Mouse (Mus musculus): Measurements from ENCODE around the gene Flnc. TPM values are rescaled to one million over a fixed set of nuclear protein-coding genes. Genes with fewer than 3 reads are reported as not detected.

Gene Flnc
- polyA plus RNA-seq, 1 experiment = 5.9 TPM

DNA sequence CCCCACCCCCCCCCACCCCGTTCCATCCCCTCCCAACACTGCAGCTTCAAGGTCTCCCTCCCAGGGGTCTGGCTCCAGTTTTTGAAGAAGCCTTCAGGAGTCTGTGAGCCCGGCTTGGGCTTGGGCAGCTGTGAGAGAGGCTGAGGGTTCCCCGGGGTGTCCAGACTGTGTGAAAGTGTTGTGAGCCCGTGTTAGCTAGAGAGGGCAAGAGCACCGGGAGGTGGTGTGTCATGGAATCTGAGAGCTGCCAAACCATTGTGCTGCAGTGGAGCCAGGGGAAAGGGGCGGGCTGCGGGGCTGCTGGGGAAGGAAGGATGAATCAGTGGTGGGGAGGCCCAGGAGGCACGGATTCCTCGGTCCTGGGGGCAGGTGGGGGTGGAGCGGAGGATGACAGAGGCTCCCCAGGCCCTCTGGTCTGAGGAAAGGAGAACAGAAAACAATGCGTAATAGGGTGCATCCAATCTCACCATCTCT lies 3.4 kb downstream of the Flnc start:
- no peak for TF ChIP-seq POLR2A (IDR thresholded peaks at IDR 0.05; ENCODE audit: low read depth, low read length)
- TF ChIP-seq CTCF (IDR thresholded peaks at IDR 0.05; ENCODE audit: extremely low read depth, insufficient read length, insufficient replicate concordance, low read depth, low read length) = no peak
- 19% methylated on average over 11 of the region's 11 CpGs for WGBS
- H3K27ac ChIP-seq (ENCODE audit: insufficient read depth, low read depth, low read length) = no peak overlapping the region

DNA sequence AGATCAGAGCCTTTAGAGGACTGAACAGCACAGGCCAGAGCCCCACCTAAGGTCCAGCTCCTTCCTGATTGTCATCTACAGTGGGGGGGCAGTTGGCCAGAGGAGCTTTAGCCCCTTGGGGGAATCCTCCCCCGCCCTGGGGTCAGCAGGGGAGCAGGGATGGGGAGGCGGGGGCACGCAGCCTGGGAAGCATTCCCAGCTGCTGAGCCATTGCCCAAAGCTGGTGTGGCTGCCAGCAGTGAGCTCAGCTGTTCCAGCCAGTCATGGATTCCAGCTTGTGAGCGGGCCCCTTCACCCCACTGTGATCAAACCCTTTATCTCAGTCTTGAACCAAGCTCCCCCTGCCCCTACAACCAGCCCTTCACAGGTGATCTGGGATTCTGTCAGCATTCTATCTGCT lies 6.2 kb downstream of the Flnc start:
- TF ChIP-seq CTCF (IDR thresholded peaks at IDR 0.05; ENCODE audit: extremely low read depth, insufficient read length, insufficient replicate concordance, low read depth, low read length) (no peak), POLR2A (IDR thresholded peaks at IDR 0.05; ENCODE audit: low read depth, low read length) (no peak)
- no peak overlapping the region for H3K4me3 ChIP-seq (ENCODE audit: low read depth, low read length)
- H3K36me3 ChIP-seq (ENCODE audit: control insufficient read depth, insufficient read depth, low read length) = no peaks in the 10 kb centered on the region
- peaks cover 15% of the 10 kb centered on the region; the same call in 1 of the 2 replicates for H3K27me3 ChIP-seq (ENCODE audit: control insufficient read depth, insufficient read depth, low read length)
- H3K27ac ChIP-seq (ENCODE audit: insufficient read depth, low read depth, low read length) = no peak overlapping the region
- WGBS = 75% methylated on average over 4 of the region's 4 CpGs
- H3K4me1 ChIP-seq (ENCODE audit: control insufficient read depth, insufficient read depth, insufficient read length, low read length) = no peaks in the 10 kb centered on the region; the same call in 1 of the 2 replicates

More for the DNA sequence above, 3.4 kb downstream of the Flnc start:
- H3K36me3 ChIP-seq (ENCODE audit: control insufficient read depth, insufficient read depth, low read length) = no peaks in the 10 kb centered on the region
- H3K4me3 ChIP-seq (ENCODE audit: low read depth, low read length) = no peak overlapping the region
- peaks cover 6% of the 10 kb centered on the region for H3K4me1 ChIP-seq (ENCODE audit: control insufficient read depth, insufficient read depth, insufficient read length, low read length)
- H3K27me3 ChIP-seq (ENCODE audit: control insufficient read depth, insufficient read depth, low read length) = peaks cover 30% of the 10 kb centered on the region

DNA sequence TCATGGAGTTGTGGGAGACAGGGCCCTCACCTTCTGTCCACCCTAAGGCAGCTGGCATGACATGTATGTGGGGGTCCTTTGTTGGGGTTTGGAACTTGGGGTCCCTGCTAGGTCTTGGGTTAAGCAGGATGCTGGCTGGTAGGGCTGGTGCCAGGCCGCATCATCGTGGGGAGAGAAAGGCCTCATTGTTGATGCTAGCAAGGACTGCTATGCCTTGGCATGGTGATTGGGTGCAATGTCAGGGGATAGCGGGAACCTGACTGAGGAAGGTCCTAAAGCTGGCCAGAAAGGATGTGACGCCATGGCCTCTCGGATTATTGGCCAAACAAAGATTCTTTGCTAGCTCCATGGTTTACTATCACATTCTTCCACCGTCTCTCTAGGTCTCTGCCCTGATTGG lies 6.7 kb downstream of the Flnc start:
- Histone ChIP-seq H3K27me3 (ENCODE audit: control insufficient read depth, insufficient read depth, low read length) (peaks cover 9% of the 10 kb centered on the region; the same call in 1 of the 2 replicates), H3K27ac (ENCODE audit: insufficient read depth, low read depth, low read length) (no peak overlapping the region), H3K36me3 (ENCODE audit: control insufficient read depth, insufficient read depth, low read length) (no peaks in the 10 kb centered on the region), H3K4me1 (ENCODE audit: control insufficient read depth, insufficient read depth, insufficient read length, low read length) (no peaks in the 10 kb centered on the region; the same call in 1 of the 2 replicates), H3K4me3 (ENCODE audit: low read depth, low read length) (no peak overlapping the region)
- WGBS = 84% methylated on average over 6 of the region's 6 CpGs
- TF ChIP-seq CTCF (IDR thresholded peaks at IDR 0.05; ENCODE audit: extremely low read depth, insufficient read length, insufficient replicate concordance, low read depth, low read length) = no peak
- no peak for TF ChIP-seq POLR2A (IDR thresholded peaks at IDR 0.05; ENCODE audit: low read depth, low read length)

DNA sequence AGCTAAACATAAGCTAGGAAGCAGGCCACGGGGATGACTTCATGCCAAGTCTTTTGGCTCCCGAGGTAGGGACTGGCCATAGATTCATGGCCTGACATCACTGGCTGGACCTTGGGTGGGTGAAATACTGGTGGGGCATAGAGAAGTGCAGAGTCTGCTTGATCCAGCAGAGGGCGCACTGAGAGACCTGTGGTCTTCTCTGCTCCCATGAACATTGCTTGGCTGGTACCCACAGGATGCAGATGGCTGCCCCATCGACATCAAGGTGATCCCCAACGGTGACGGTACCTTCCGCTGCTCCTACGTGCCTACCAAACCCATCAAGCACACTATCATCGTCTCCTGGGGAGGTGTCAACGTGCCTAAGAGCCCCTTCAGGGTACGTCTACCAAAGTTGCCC lies 11.7 kb downstream of the Flnc start:
- H3K27ac ChIP-seq (ENCODE audit: insufficient read depth, low read depth, low read length) = no peak overlapping the region
- H3K36me3 ChIP-seq (ENCODE audit: control insufficient read depth, insufficient read depth, low read length) = no peaks in the 10 kb centered on the region
- 58% methylated on average over 11 of the region's 11 CpGs for WGBS

DNA sequence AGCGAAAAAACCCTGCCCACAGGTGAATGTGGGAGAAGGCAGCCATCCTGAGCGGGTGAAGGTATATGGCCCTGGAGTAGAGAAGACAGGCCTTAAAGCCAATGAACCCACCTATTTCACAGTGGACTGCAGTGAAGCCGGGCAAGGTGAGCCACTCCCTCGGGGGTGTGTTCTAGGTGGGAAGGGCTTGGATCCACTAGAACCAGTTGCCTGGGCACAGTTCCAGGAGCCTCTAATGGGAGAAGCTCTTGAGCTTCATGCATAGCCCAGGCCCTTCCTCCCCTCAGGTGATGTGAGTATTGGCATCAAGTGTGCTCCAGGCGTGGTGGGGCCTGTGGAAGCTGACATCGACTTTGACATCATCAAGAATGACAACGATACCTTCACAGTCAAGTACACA lies 12.3 kb downstream of the Flnc start:
- WGBS = 66% methylated on average over 7 of the region's 7 CpGs
- Histone ChIP-seq H3K4me3 (ENCODE audit: low read depth, low read length) (no peak overlapping the region), H3K27ac (ENCODE audit: insufficient read depth, low read depth, low read length) (no peak overlapping the region), H3K36me3 (ENCODE audit: control insufficient read depth, insufficient read depth, low read length) (no peaks in the 10 kb centered on the region), H3K27me3 (ENCODE audit: control insufficient read depth, insufficient read depth, low read length) (no peaks in the 10 kb centered on the region), H3K4me1 (ENCODE audit: control insufficient read depth, insufficient read depth, insufficient read length, low read length) (no peaks in the 10 kb centered on the region)
- TF ChIP-seq POLR2A (IDR thresholded peaks at IDR 0.05; ENCODE audit: low read depth, low read length) = no peak
- TF ChIP-seq CTCF (IDR thresholded peaks at IDR 0.05; ENCODE audit: extremely low read depth, insufficient read length, insufficient replicate concordance, low read depth, low read length) = no peak

More for the DNA sequence above, 11.7 kb downstream of the Flnc start:
- no peak overlapping the region for H3K4me3 ChIP-seq (ENCODE audit: low read depth, low read length)
- H3K27me3 ChIP-seq (ENCODE audit: control insufficient read depth, insufficient read depth, low read length) = no peaks in the 10 kb centered on the region
- no peak for TF ChIP-seq POLR2A (IDR thresholded peaks at IDR 0.05; ENCODE audit: low read depth, low read length)
- peak; percentile 69; the same call in 1 of the 2 replicates for TF ChIP-seq CTCF (IDR thresholded peaks at IDR 0.05; ENCODE audit: extremely low read depth, insufficient read length, insufficient replicate concordance, low read depth, low read length)
- no peaks in the 10 kb centered on the region for H3K4me1 ChIP-seq (ENCODE audit: control insufficient read depth, insufficient read depth, insufficient read length, low read length)

DNA sequence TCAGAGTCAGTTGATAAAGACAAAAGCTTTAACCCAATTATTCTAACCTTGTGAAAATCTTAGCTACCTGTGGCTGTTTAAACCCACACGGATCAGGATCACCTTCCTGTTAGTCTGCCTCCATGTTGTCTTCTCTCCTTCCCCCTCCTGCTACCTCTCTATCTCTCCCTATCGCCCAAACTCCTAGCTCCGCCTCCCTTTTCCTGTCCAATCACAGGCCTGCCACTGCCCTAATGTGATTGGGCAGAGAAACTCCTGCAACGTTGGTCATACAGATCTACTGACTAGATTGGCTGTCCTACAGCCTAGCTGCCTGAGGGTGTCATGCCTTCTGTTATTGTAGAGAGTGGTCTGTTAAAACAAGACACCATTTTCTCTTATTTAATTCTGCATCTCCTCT lies 16.8 kb downstream of the Flnc start:
- H3K27ac ChIP-seq (ENCODE audit: insufficient read depth, low read depth, low read length) = no peak overlapping the region
- H3K4me3 ChIP-seq (ENCODE audit: low read depth, low read length) = no peak overlapping the region
- no peaks in the 10 kb centered on the region for H3K4me1 ChIP-seq (ENCODE audit: control insufficient read depth, insufficient read depth, insufficient read length, low read length)
- no peaks in the 10 kb centered on the region for H3K36me3 ChIP-seq (ENCODE audit: control insufficient read depth, insufficient read depth, low read length)
- TF ChIP-seq CTCF (IDR thresholded peaks at IDR 0.05; ENCODE audit: extremely low read depth, insufficient read length, insufficient replicate concordance, low read depth, low read length) (no peak), POLR2A (IDR thresholded peaks at IDR 0.05; ENCODE audit: low read depth, low read length) (no peak)
- H3K27me3 ChIP-seq (ENCODE audit: control insufficient read depth, insufficient read depth, low read length) = no peaks in the 10 kb centered on the region
- WGBS = 24% methylated on average over 4 of the region's 4 CpGs

DNA sequence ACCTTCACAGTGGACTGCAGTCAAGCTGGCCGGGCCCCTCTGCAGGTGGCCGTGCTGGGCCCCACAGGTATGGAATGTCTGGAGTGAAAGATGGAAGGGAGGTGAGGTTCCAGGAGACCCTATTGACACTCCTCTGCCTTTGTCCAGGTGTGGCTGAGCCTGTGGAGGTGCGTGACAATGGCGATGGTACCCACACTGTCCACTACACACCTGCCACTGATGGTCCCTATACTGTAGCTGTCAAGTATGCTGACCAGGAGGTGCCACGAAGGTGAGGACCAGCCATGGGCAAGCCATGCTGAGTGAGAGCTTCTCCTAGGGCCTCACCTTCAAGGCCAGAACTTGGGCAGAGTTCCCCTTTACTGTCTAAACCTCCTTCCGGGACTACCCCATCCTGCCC lies 17.6 kb downstream of the Flnc start:
- Histone ChIP-seq H3K4me1 (ENCODE audit: control insufficient read depth, insufficient read depth, insufficient read length, low read length) (no peaks in the 10 kb centered on the region), H3K27ac (ENCODE audit: insufficient read depth, low read depth, low read length) (no peak overlapping the region), H3K4me3 (ENCODE audit: low read depth, low read length) (no peak overlapping the region), H3K36me3 (ENCODE audit: control insufficient read depth, insufficient read depth, low read length) (no peaks in the 10 kb centered on the region), H3K27me3 (ENCODE audit: control insufficient read depth, insufficient read depth, low read length) (no peaks in the 10 kb centered on the region)
- TF ChIP-seq POLR2A (IDR thresholded peaks at IDR 0.05; ENCODE audit: low read depth, low read length) (no peak), CTCF (IDR thresholded peaks at IDR 0.05; ENCODE audit: extremely low read depth, insufficient read length, insufficient replicate concordance, low read depth, low read length) (no peak)
- 90% methylated on average over 6 of the region's 6 CpGs for WGBS

Measured in small intestine, adult 2 months (tissue).